Mouse (Mus musculus) erythroblast, embryonic 14.5 days (primary cell): ENCODE results near the gene Gm9945. TPM values are rescaled to one million over a fixed set of nuclear protein-coding genes. Genes with fewer than 3 reads are reported as not detected.

Experiments used
- H3K27me3 ChIP-seq: 2 replicates; pipeline ENCODE4 v1.6.1; 2012; ENCODE audit warnings: inconsistent platforms; ENCODE audit not compliant: control insufficient read depth
- H3K36me3 ChIP-seq: 2 replicates; pipeline ENCODE4 v1.6.1; 2012; ENCODE audit warnings: mild to moderate bottlenecking, inconsistent platforms; ENCODE audit not compliant: control insufficient read depth
- H3K4me1 ChIP-seq: 2 replicates; pipeline ENCODE4 v1.6.1; 2012; ENCODE audit warnings: inconsistent platforms; ENCODE audit not compliant: control insufficient read depth
- H3K4me3 ChIP-seq: replicated peaks from 2 replicates; pipeline ENCODE3; 2012; ENCODE audit warnings: moderate library complexity, mild to moderate bottlenecking, inconsistent platforms
- H3K9me3 ChIP-seq: 2 replicates; pipeline ENCODE4 v1.6.1; 2012; ENCODE audit warnings: low read length, inconsistent platforms, mixed read lengths; ENCODE audit not compliant: control insufficient read depth
- GATA1 ChIP-seq: IDR thresholded peaks from 2 replicates; pipeline ENCODE4 v1.6.1; 2012; ENCODE audit warnings: low read length, inconsistent platforms, mixed read lengths
- TAL1 ChIP-seq: IDR thresholded peaks from 3 replicates; pipeline ENCODE4 v1.6.1; 2012; ENCODE audit warnings: low read length, inconsistent platforms, mixed read lengths
- polyA plus RNA-seq: library from polyadenylated mRNA; stranded (reverse); fragments of >175 nt; gene quantifications from 2 replicates; pipeline ENCODE4 v1.2.3, GENCODE M21; 2012

The Gm9945 gene
- polyA plus RNA-seq, 1 experiment, result not detected

- Histone ChIP-seq H3K27me3 (peaks cover 21% of the 10 kb centered on the region), H3K36me3 (peaks cover 3% of the 10 kb centered on the region; the same call in 1 of the 2 replicates), H3K9me3 (no peaks in the 10 kb centered on the region), H3K4me1 (peaks cover 63% of the 10 kb centered on the region), H3K4me3 (no peak overlapping the region)
- TF ChIP-seq TAL1 (no peak), GATA1 (no peak)
These were observed 6.4 kb downstream of the Gm9945 start for GRCm38 (mm10) chr11:53486351-53486750.

DNA sequence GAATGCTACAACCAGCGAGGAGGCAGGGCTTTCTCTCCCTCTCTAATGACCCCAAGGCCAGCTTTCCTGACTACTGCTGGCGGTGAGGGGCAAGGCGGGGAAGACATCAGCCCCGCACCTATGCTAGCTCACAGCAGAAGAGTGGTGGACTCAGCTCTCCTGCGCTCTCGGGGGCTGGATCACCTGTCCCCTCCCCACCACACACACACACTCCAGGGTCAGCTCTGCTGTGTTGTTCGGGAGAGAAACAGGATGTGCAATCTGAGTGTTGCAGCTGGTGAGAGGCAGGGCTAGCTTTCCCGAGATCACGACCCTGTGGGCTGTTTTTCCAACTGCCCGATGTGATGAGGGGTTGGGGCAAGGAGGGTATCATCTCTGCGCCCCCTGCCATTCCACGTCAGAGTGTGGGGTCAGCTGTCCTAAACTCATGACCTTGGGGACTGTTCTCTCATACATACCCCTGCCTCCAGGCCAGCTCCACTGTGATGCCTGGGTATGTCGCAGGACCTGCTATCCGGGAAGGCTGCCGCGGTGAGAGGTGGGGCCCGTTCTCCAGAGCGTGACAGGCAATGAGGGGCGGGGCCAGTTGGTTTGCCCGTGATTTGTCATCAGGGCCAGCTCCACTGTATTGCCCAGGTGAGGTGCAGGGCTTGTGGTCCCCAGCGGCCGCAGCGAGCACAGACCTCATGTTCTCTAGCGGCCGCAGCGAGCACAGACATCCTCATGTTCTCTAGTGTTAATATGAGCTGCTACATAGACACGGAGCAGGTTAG lies 7.0 kb downstream of the Gm9945 start:
- no peaks in the 10 kb centered on the region for H3K9me3 ChIP-seq
- TF ChIP-seq GATA1, result no peak
- TF ChIP-seq TAL1, result no peak
- H3K36me3 ChIP-seq, result peaks cover 1% of the 10 kb centered on the region; the same call in 1 of the 2 replicates
- peaks cover 57% of the 10 kb centered on the region for H3K4me1 ChIP-seq
- peaks cover 21% of the 10 kb centered on the region for H3K27me3 ChIP-seq
- H3K4me3 ChIP-seq, result no peak overlapping the region

- TF ChIP-seq GATA1, result no peak
- no peak for TF ChIP-seq TAL1
- Histone ChIP-seq H3K4me1 (peaks cover 38% of the 10 kb centered on the region), H3K27me3 (peaks cover 21% of the 10 kb centered on the region), H3K36me3 (no peaks in the 10 kb centered on the region), H3K4me3 (no peak overlapping the region), H3K9me3 (no peaks in the 10 kb centered on the region)
These were observed 9.0 kb downstream of the Gm9945 start for GRCm38 (mm10) chr11:53489007-53489406.

DNA sequence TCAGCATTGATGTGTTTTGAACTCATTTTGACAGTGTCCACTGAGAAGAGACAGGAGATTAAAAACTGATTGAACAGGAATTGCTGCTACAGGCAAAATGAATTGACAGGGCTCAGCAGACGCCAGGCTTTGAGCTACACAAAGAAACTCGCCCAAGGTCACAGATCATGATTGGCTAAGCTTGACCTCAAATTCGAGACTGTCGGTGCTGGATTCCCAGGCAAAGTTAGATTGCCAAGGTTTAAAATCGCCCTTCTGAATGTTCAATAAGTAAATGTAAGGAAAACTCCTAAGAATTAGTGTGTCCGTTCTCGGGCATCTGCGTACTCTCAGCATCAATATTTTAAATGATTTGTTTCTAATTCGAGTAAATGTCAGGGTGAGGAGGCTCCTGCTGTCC lies 9.5 kb downstream of the Gm9945 start:
- no peaks in the 10 kb centered on the region for H3K36me3 ChIP-seq
- no peaks in the 10 kb centered on the region for H3K9me3 ChIP-seq
- peaks cover 34% of the 10 kb centered on the region for H3K4me1 ChIP-seq
- H3K4me3 ChIP-seq, result no peak overlapping the region
- peaks cover 21% of the 10 kb centered on the region for H3K27me3 ChIP-seq
- TF ChIP-seq TAL1 (no peak), GATA1 (no peak)

GRCm38 (mm10) chr11:53491954-53492401 lies 12.0 kb downstream of the Gm9945 start:
- H3K9me3 ChIP-seq, result no peaks in the 10 kb centered on the region
- H3K4me1 ChIP-seq, result peaks cover 11% of the 10 kb centered on the region
- no peak overlapping the region for H3K4me3 ChIP-seq
- H3K27me3 ChIP-seq, result peaks cover 17% of the 10 kb centered on the region
- H3K36me3 ChIP-seq, result no peaks in the 10 kb centered on the region
- TF ChIP-seq TAL1 (no peak), GATA1 (no peak)

DNA sequence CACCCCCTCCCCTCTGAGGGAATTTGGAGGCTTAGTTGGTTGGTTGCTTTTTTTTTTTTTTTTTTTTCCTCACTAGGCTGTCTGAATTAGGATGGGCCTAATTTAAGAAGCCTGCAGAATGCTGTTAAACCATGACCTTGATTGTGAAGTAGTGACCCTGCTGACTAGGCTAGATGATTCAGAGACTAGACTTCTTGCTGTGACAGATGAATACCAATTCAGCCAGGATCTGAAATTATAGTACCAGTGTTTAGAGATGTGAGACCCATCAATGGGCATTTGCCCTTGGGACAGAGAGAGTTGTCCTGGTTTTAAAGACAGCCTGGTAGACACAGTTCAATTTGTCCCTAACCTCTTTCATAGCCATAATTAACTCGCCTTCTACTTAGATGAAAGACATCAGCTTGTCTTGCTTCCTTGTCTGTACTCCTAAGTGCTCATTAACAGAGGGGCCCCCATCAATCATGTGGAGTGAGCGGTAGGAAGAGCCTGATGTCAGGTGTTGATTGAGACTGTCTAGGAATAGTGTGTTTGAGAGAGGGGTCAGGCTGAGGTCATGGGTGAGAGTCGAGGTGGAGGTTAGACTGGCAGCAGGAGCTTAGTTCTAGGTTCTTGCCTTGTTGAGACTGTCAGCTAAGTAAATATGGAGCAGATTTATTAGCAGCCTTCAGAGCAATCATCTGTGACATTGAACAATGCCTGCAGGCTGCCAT lies 13.4 kb downstream of the Gm9945 start:
- Histone ChIP-seq H3K36me3 (no peaks in the 10 kb centered on the region), H3K4me3 (no peak overlapping the region), H3K27me3 (peaks cover 12% of the 10 kb centered on the region), H3K9me3 (no peaks in the 10 kb centered on the region), H3K4me1 (peaks cover 7% of the 10 kb centered on the region)
- TF ChIP-seq GATA1, result no peak
- TF ChIP-seq TAL1, result no peak

GRCm38 (mm10) chr11:53495417-53495816 lies 15.5 kb downstream of the Gm9945 start:
- no peaks in the 10 kb centered on the region for H3K36me3 ChIP-seq
- no peaks in the 10 kb centered on the region for H3K9me3 ChIP-seq
- H3K4me1 ChIP-seq, result peaks cover 7% of the 10 kb centered on the region
- H3K4me3 ChIP-seq, result no peak overlapping the region
- H3K27me3 ChIP-seq, result peaks cover 25% of the 10 kb centered on the region
- no peak for TF ChIP-seq TAL1
- TF ChIP-seq GATA1, result no peak

- Histone ChIP-seq H3K36me3 (no peaks in the 10 kb centered on the region), H3K4me3 (no peak overlapping the region), H3K4me1 (peaks cover 13% of the 10 kb centered on the region), H3K27me3 (peaks cover 39% of the 10 kb centered on the region), H3K9me3 (no peaks in the 10 kb centered on the region)
- TF ChIP-seq TAL1 (no peak), GATA1 (no peak)
These were observed 17.0 kb downstream of the Gm9945 start for GRCm38 (mm10) chr11:53496946-53497345.

GRCm38 (mm10) chr11:53500569-53500968 lies 20.6 kb downstream of the Gm9945 start:
- Histone ChIP-seq H3K36me3 (no peaks in the 10 kb centered on the region), H3K9me3 (no peaks in the 10 kb centered on the region), H3K4me1 (peaks cover 12% of the 10 kb centered on the region), H3K27me3 (peaks cover 39% of the 10 kb centered on the region), H3K4me3 (no peak overlapping the region)
- TF ChIP-seq GATA1 (no peak), TAL1 (no peak)
